Mouse (Mus musculus) forebrain, embryonic 15.5 days (tissue): ENCODE data around the gene Smco1. TPM values are rescaled to one million over a fixed set of nuclear protein-coding genes. Genes with fewer than 3 reads are reported as not detected.
"Not testable (repeated sequence)": the region's sequence is repeated elsewhere in the genome, so short reads cannot be mapped to it uniquely, and the experiment has no call there.

Experiments used
- ATAC-seq: fragments of 200-750 bp; cut with Nextera tagmentation; replicated peaks from 2 replicates; pipeline ENCODE4 v1.8.0; 2017; ENCODE audit warnings: mild to moderate bottlenecking, moderate TSS enrichment, moderate library complexity
- H3K27ac ChIP-seq: fragments of 300-500 bp; sonication (generic); replicated peaks from 2 replicates; pipeline ENCODE4 v1.5.1; 2015; ENCODE audit warnings: mild to moderate bottlenecking, inconsistent platforms
- H3K27me3 ChIP-seq: fragments of 300-500 bp; sonication (generic); 2 replicates; pipeline ENCODE4 v1.6.1; 2015; ENCODE audit warnings: inconsistent platforms
- H3K36me3 ChIP-seq: fragments of 300-500 bp; sonication (generic); 2 replicates; pipeline ENCODE4 v1.6.1; 2015; ENCODE audit warnings: mild to moderate bottlenecking, inconsistent platforms
- H3K4me1 ChIP-seq: fragments of 300-500 bp; sonication (generic); 2 replicates; pipeline ENCODE4 v1.6.1; 2015; ENCODE audit warnings: inconsistent platforms
- H3K4me2 ChIP-seq: fragments of 300-500 bp; sonication (generic); replicated peaks from 2 replicates; pipeline ENCODE4 v1.6.1; 2015; ENCODE audit warnings: mild to moderate bottlenecking, inconsistent platforms
- H3K4me3 ChIP-seq: fragments of 300-500 bp; sonication (generic); 2 replicates; pipeline ENCODE4 v1.5.1; 2015; ENCODE audit warnings: mild to moderate bottlenecking, inconsistent platforms
- H3K9ac ChIP-seq: fragments of 300-500 bp; sonication (generic); replicated peaks from 2 replicates; pipeline ENCODE4 v1.6.1; 2015; ENCODE audit warnings: mild to moderate bottlenecking, inconsistent platforms
- H3K9me3 ChIP-seq: fragments of 300-500 bp; sonication (generic); 2 replicates; pipeline ENCODE4 v1.6.1; 2016; ENCODE audit warnings: inconsistent platforms
- WGBS: fragments of 180-500 bp; shearing (Covaris S2); methylation state at CpG from one replicate; pipeline ENCODE4 v1.1.7; 2015; ENCODE audit warnings: mixed read lengths; 5-methylcytosine and 5-hydroxymethylcytosine counted together
- polyA plus RNA-seq: library from polyadenylated mRNA; unstranded; fragments of >200 nt; fragmentation: Nextera tagmentation; extraction: Ambion mirVana; gene quantifications from 2 replicates; pipeline ENCODE4 v1.2.1, GENCODE M21; 2015

Gene Smco1
- polyA plus RNA-seq = not detected in 2 replicates

- no peak for ATAC-seq
- H3K27ac ChIP-seq = no peak within 1 kb of the TSS
- no peak within 1 kb of the TSS for H3K4me2 ChIP-seq
- H3K27me3 ChIP-seq = no peaks in the 10 kb centered on the region
- 88% methylated on average over 11 of the region's 11 CpGs for WGBS
- no peak within 1 kb of the TSS for H3K4me3 ChIP-seq
- no peaks in the 10 kb centered on the region for H3K36me3 ChIP-seq
- H3K4me1 ChIP-seq = no peaks in the 10 kb centered on the region
- no peaks in the 10 kb centered on the region for H3K9me3 ChIP-seq
- no peak within 1 kb of the TSS for H3K9ac ChIP-seq
These were observed at the start of gene Smco1 for GRCm38 (mm10) chr16:32271291-32271690. Smco1 (plus strand) TSS chr16:32271468.

GRCm38 (mm10) chr16:32221803-32222202 lies 49.5 kb upstream of the Smco1 start:
- H3K27ac ChIP-seq = no peak overlapping the region
- no peak overlapping the region for H3K4me2 ChIP-seq
- no peaks in the 10 kb centered on the region for H3K36me3 ChIP-seq
- no peaks in the 10 kb centered on the region for H3K27me3 ChIP-seq
- H3K9ac ChIP-seq = no peak overlapping the region
- no peak overlapping the region for H3K4me3 ChIP-seq
- H3K4me1 ChIP-seq = no peaks in the 10 kb centered on the region
- H3K9me3 ChIP-seq = no peaks in the 10 kb centered on the region
- ATAC-seq = no peak
- 75% methylated on average over 4 of the region's 4 CpGs for WGBS

GRCm38 (mm10) chr16:32222399-32222798 lies 48.9 kb upstream of the Smco1 start:
- Histone ChIP-seq H3K27ac (no peak overlapping the region), H3K27me3 (no peaks in the 10 kb centered on the region), H3K4me3 (no peak overlapping the region), H3K36me3 (no peaks in the 10 kb centered on the region), H3K9ac (no peak overlapping the region), H3K4me2 (no peak overlapping the region), H3K9me3 (no peaks in the 10 kb centered on the region), H3K4me1 (no peaks in the 10 kb centered on the region)
- ATAC-seq = no peak

- H3K27me3 ChIP-seq, H3K4me1 ChIP-seq, ATAC-seq, H3K4me3 ChIP-seq, H3K27ac ChIP-seq, H3K9ac ChIP-seq, H3K4me2 ChIP-seq, H3K9me3 ChIP-seq: not testable (repeated sequence)
- H3K36me3 ChIP-seq = peaks cover 37% of the 10 kb centered on the region
- 87% methylated on average over 3 of the region's 3 CpGs for WGBS
These were observed 39.2 kb upstream of the Smco1 start for GRCm38 (mm10) chr16:32232050-32232449.

- Histone ChIP-seq H3K9me3 (no peaks in the 10 kb centered on the region), H3K4me2 (no peak overlapping the region), H3K27me3 (no peaks in the 10 kb centered on the region), H3K4me1 (peaks cover 4% of the 10 kb centered on the region; the same call in 1 of the 2 replicates), H3K4me3 (no peak overlapping the region), H3K27ac (no peak overlapping the region), H3K36me3 (peaks cover 34% of the 10 kb centered on the region), H3K9ac (no peak overlapping the region)
- ATAC-seq = no peak
- 93% methylated on average over 19 of the region's 19 CpGs for WGBS
These were observed 33.2 kb upstream of the Smco1 start for GRCm38 (mm10) chr16:32237930-32238680.

GRCm38 (mm10) chr16:32239428-32240312 lies 31.6 kb upstream of the Smco1 start:
- no peak overlapping the region for H3K4me2 ChIP-seq
- H3K27ac ChIP-seq = no peak overlapping the region
- H3K4me3 ChIP-seq = no peak overlapping the region
- H3K9ac ChIP-seq = no peak overlapping the region
- H3K36me3 ChIP-seq = peaks cover 25% of the 10 kb centered on the region
- H3K4me1 ChIP-seq = peaks cover 16% of the 10 kb centered on the region
- WGBS = 92% methylated on average over 2 of the region's 2 CpGs
- no peaks in the 10 kb centered on the region for H3K27me3 ChIP-seq
- no peaks in the 10 kb centered on the region for H3K9me3 ChIP-seq
- no peak for ATAC-seq

GRCm38 (mm10) chr16:32243901-32244300 lies 27.4 kb upstream of the Smco1 start:
- 90% methylated on average over 3 of the region's 3 CpGs for WGBS
- peaks cover 4% of the 10 kb centered on the region; the same call in 1 of the 2 replicates for H3K36me3 ChIP-seq
- no peak overlapping the region for H3K9ac ChIP-seq
- no peak overlapping the region for H3K27ac ChIP-seq
- H3K9me3 ChIP-seq = no peaks in the 10 kb centered on the region
- H3K27me3 ChIP-seq = no peaks in the 10 kb centered on the region
- no peak for ATAC-seq
- H3K4me1 ChIP-seq = peaks cover 40% of the 10 kb centered on the region
- H3K4me3 ChIP-seq = no peak overlapping the region
- no peak overlapping the region for H3K4me2 ChIP-seq

- Histone ChIP-seq H3K27me3 (no peaks in the 10 kb centered on the region), H3K36me3 (no peaks in the 10 kb centered on the region), H3K4me3 (peak overlapping the region; percentile 89), H3K4me2 (peak overlapping the region; percentile 86), H3K9ac (peak overlapping the region; percentile 92), H3K4me1 (peaks cover 37% of the 10 kb centered on the region), H3K27ac (peak overlapping the region; percentile 93), H3K9me3 (no peaks in the 10 kb centered on the region)
- 0% methylated on average over 41 of the region's 41 CpGs for WGBS
- ATAC-seq = peak; percentile 59
These were observed 24.9 kb upstream of the Smco1 start for GRCm38 (mm10) chr16:32246351-32246791.

GRCm38 (mm10) chr16:32246952-32247370 lies 24.3 kb upstream of the Smco1 start, which contains the start of the genes Fbxo45 and Wdr53:
Fbxo45 (minus strand) TSS chr16:32247158.
Wdr53 (plus strand) TSS chr16:32247227.
- Histone ChIP-seq H3K9ac (peak within 1 kb of the TSS; percentile 92), H3K27ac (peak within 1 kb of the TSS; percentile 93), H3K36me3 (no peaks in the 10 kb centered on the region), H3K4me1 (peaks cover 37% of the 10 kb centered on the region), H3K4me3 (peak within 1 kb of the TSS; percentile 89), H3K4me2 (peak within 1 kb of the TSS; percentile 86), H3K27me3 (no peaks in the 10 kb centered on the region), H3K9me3 (no peaks in the 10 kb centered on the region)
- under 1% methylated on average over 48 of the region's 48 CpGs for WGBS
- peak; percentile 100 for ATAC-seq

- not testable (repeated sequence) for H3K4me1 ChIP-seq, H3K36me3 ChIP-seq, ATAC-seq, H3K4me3 ChIP-seq, H3K9me3 ChIP-seq, H3K27ac ChIP-seq, H3K9ac ChIP-seq, H3K4me2 ChIP-seq, H3K27me3 ChIP-seq
- WGBS = 88% methylated on average over 2 of the region's 2 CpGs
These were observed 7.0 kb upstream of the Smco1 start for GRCm38 (mm10) chr16:32264225-32264624.

- no peak for ATAC-seq
- WGBS = 58% methylated on average over 9 of the region's 9 CpGs
These were observed 2.1 kb downstream of the Smco1 start for GRCm38 (mm10) chr16:32273338-32273737.

GRCm38 (mm10) chr16:32275041-32275440 lies 3.8 kb downstream of the Smco1 start:
- WGBS = 93% methylated on average over 6 of the region's 6 CpGs
- no peak overlapping the region for H3K4me3 ChIP-seq

More at GRCm38 (mm10) chr16:32273338-32273737, 2.1 kb downstream of the Smco1 start:
- Histone ChIP-seq H3K9ac (no peak overlapping the region), H3K27me3 (no peaks in the 10 kb centered on the region), H3K4me1 (peaks cover 7% of the 10 kb centered on the region), H3K4me3 (no peak overlapping the region), H3K9me3 (no peaks in the 10 kb centered on the region), H3K36me3 (no peaks in the 10 kb centered on the region), H3K4me2 (no peak overlapping the region), H3K27ac (no peak overlapping the region)

More at GRCm38 (mm10) chr16:32275041-32275440, 3.8 kb downstream of the Smco1 start:
- Histone ChIP-seq H3K27me3 (no peaks in the 10 kb centered on the region), H3K4me1 (peaks cover 24% of the 10 kb centered on the region), H3K36me3 (no peaks in the 10 kb centered on the region; the same call in 1 of the 2 replicates), H3K9ac (no peak overlapping the region), H3K9me3 (no peaks in the 10 kb centered on the region), H3K4me2 (no peak overlapping the region), H3K27ac (no peak overlapping the region)
- ATAC-seq = no peak
